Mouse (Mus musculus) liver, postnatal 0 days (tissue): Measurements from ENCODE around the gene Fbxo39. TPM values are rescaled to one million over a fixed set of nuclear protein-coding genes. Genes with fewer than 3 reads are reported as not detected.

Experiments used
- ATAC-seq: fragments of 200-750 bp; cut with Nextera tagmentation; 2 replicates; pipeline ENCODE4 v1.8.0; 2017; ENCODE audit warnings: mild to moderate bottlenecking, moderate library complexity
- DNase-seq: peaks from one replicate; pipeline ENCODE4 v3.0.0-alpha.2; 2016
- H3K27ac ChIP-seq: fragments of 300-500 bp; sonication (generic); 2 replicates; pipeline ENCODE4 v1.5.1; 2014; ENCODE audit warnings: antibody characterized with exemption, moderate library complexity, mild to moderate bottlenecking, low read depth
- H3K27me3 ChIP-seq: fragments of 300-500 bp; sonication (generic); 2 replicates; pipeline ENCODE4 v1.6.1; 2014; ENCODE audit warnings: low read length, control low read depth, mixed read lengths; ENCODE audit not compliant: insufficient read depth
- H3K36me3 ChIP-seq: fragments of 300-500 bp; sonication (generic); replicated peaks from 2 replicates; pipeline ENCODE4 v1.6.1; 2014; ENCODE audit warnings: mild to moderate bottlenecking, control low read depth, low read length, moderate library complexity, mixed read lengths; ENCODE audit not compliant: insufficient read depth
- H3K4me1 ChIP-seq: fragments of 300-500 bp; sonication (generic); 2 replicates; pipeline ENCODE4 v1.6.1; 2014; ENCODE audit warnings: antibody characterized with exemption, mild to moderate bottlenecking, control low read depth; ENCODE audit not compliant: insufficient read depth
- H3K4me2 ChIP-seq: fragments of 300-500 bp; sonication (generic); 2 replicates; pipeline ENCODE4 v1.6.1; 2014; ENCODE audit warnings: low read depth, mild to moderate bottlenecking, low read length, moderate library complexity, mixed read lengths
- H3K4me3 ChIP-seq: fragments of 300-500 bp; sonication (generic); 2 replicates; pipeline ENCODE4 v1.5.1; 2014; ENCODE audit warnings: low read depth, low read length
- H3K9ac ChIP-seq: fragments of 300-500 bp; sonication (generic); replicated peaks from 2 replicates; pipeline ENCODE4 v1.6.1; 2014; ENCODE audit warnings: mild to moderate bottlenecking, moderate library complexity
- H3K9me3 ChIP-seq: fragments of 300-500 bp; sonication (generic); 2 replicates; pipeline ENCODE4 v1.6.1; 2016; ENCODE audit warnings: mild to moderate bottlenecking, control low read depth, low read length, mixed read lengths
- CTCF ChIP-seq: sonication (generic); IDR thresholded peaks from 2 replicates; pipeline ENCODE4 v1.5.1; 2016; ENCODE audit warnings: antibody characterized with exemption, low read depth
- EP300 ChIP-seq: IDR thresholded peaks from 2 replicates; pipeline ENCODE4 v1.6.1; 2016; ENCODE audit warnings: antibody characterized with exemption, low read depth, mild to moderate bottlenecking
- WGBS: fragments of 180-500 bp; shearing (Covaris S2); extraction: QIAGEN DNeasy Blood & Tissue Kit; methylation state at CpG from one replicate; pipeline ENCODE4 v1.1.7; 2014; ENCODE audit not compliant: insufficient replicate concordance; 5-methylcytosine and 5-hydroxymethylcytosine counted together
- polyA plus RNA-seq: library from polyadenylated mRNA; unstranded; fragments of >200 nt; fragmentation: Nextera tagmentation; extraction: Ambion mirVana; gene quantifications from 2 replicates; pipeline ENCODE4 v1.2.1, GENCODE M21; 2015

The Fbxo39 gene
- polyA plus RNA-seq, 1 experiment from 2014 or later, result not detected

DNA sequence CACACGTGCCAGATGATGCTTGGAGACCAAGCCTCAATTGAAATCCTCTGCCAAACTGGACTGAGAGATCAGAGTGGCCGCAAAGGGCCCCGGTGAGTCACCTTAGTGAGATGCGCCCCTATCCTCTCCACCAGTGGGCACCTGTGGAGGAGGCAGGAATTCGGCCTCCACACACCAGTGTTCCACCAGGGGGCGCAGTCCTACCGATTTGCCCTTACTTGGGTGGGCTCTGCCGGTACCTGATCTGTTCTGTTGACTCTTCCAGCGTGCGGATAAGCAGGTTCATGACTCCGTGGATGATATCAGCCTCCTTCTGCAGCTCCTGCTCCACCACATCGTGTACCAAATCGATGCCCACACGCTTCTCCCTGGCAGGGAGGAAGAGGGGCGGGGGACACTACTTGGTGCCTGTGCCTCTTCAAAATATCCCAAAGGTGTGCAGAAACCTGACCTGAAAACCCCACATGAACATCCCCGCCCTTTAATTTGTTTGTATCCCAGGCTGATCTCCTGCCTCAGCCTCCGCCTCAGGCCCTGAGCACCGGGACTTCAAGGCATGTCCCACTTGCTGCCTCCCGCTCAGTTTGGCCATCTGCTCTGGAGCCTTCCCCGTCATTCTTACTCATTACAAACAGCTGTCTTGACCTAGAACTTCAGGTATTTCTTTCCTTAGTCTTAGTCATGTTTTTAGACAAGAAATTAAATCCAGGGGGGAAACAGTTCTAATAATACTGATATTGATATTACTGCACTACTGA is 40.9 kb downstream of the Fbxo39 start:
- Histone ChIP-seq H3K9me3 (no peaks in the 10 kb centered on the region), H3K27ac (no peak overlapping the region), H3K4me1 (peaks cover 3% of the 10 kb centered on the region; the same call in 1 of the 2 replicates), H3K9ac (no peak overlapping the region), H3K4me2 (peak overlapping the region; percentile 23; the same call in 1 of the 2 replicates), H3K27me3 (0 out of 2 replicates have a peak, but pooled peaks cover 2% of the 10 kb centered on the region), H3K4me3 (no peak overlapping the region), H3K36me3 (no peaks in the 10 kb centered on the region)
- 24% methylated on average over 20 of the region's 20 CpGs for WGBS
- ATAC-seq (no peak), DNase-seq (peak; percentile 81)
- TF ChIP-seq CTCF, result peak; percentile 92
- TF ChIP-seq EP300, result no peak

DNA sequence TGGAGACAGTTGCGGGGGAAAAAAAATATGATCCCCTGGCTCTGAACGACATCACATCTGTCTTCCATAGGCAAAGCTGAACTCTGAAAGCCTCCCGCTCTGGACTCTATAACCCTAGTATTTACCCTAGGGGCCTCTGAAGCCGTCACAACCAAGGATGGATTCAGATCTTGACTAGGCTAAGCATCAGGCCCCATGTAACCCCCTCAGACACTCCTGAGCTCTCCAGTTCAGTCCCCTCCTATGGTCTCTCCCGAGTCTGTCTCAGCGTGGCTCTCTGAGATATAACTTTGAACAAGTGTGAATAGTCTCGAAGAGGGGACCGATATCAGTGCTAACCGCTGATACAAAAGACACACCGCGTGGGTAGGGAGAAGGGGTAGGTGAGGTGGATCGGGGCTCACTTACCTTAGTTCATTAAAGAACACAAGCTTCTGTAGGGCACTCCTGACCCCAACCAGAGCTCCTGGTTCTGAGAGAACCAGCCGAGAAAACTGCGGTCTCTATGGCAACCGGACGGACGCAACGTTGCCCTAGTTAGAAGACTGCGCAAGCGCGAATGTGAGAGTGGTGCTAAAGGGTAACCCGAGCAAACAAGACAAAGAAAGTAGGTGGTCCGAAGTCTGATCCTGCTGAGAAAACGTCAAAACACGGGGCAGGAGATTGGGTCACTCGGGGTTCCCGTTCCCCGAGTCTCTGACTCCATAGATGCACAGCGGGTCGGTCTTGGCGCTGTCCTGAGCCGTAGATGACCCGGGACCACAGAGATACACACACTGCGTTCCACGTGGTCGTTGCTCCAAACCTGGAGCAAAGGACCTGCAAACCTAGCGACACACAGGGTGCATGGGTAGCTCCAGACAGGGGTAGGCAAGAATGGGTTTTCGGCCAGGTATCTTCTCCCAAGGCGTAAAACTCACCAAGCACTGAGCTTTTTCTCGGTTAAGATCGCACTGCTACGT is 47.4 kb downstream of the Fbxo39 start:
- Histone ChIP-seq H3K4me1 (peaks cover 8% of the 10 kb centered on the region), H3K9ac (peak overlapping the region; percentile 30; the same call in 1 of the 2 replicates), H3K27me3 (0 out of 2 replicates have a peak, but pooled peaks cover 7% of the 10 kb centered on the region), H3K36me3 (no peaks in the 10 kb centered on the region), H3K27ac (no peak overlapping the region), H3K9me3 (no peaks in the 10 kb centered on the region), H3K4me3 (peak overlapping the region; percentile 32), H3K4me2 (peak overlapping the region; percentile 79)
- TF ChIP-seq EP300 (no peak), CTCF (no peak)
- 11% methylated on average over 42 of the region's 42 CpGs for WGBS
- DNase-seq, result peak; percentile 66
- ATAC-seq, result peak; percentile 64; the same call in 1 of the 2 replicates

DNA sequence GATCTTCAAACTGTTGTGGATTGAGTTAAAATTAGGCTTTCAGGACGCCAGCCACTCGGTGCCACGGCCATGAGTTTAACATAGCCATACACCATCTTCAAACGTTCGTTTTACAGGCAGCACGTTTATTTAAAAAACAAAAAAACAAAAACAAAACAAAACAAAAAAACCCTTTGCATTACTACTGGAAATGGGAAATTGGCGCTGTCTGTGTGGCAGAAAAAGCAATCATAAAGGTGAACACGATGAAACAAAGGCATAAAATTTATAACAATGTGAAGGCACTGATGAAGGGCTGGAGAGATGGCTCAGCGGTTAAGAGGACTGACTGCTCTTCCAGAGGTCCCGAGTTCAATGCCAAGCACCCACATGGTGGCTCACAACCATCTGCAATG is 48.1 kb downstream of the Fbxo39 start, which contains the start of gene Tekt1:
TSS of gene Tekt1 (minus strand) at position 96 of the 395 bp plus-strand sequence.
- DNase-seq (no peak), ATAC-seq (no peak)
- TF ChIP-seq CTCF (no peak), EP300 (no peak)
- Histone ChIP-seq H3K36me3 (no peaks in the 10 kb centered on the region), H3K27ac (no peak within 1 kb of the TSS), H3K4me1 (peaks cover 8% of the 10 kb centered on the region), H3K27me3 (0 out of 2 replicates have a peak, but pooled peaks cover 6% of the 10 kb centered on the region), H3K4me2 (peak within 1 kb of the TSS; percentile 79), H3K9ac (peak within 1 kb of the TSS; percentile 30; the same call in 1 of the 2 replicates), H3K4me3 (peak within 1 kb of the TSS; percentile 32), H3K9me3 (no peaks in the 10 kb centered on the region)
- 29% methylated on average over 10 of the region's 10 CpGs for WGBS

DNA sequence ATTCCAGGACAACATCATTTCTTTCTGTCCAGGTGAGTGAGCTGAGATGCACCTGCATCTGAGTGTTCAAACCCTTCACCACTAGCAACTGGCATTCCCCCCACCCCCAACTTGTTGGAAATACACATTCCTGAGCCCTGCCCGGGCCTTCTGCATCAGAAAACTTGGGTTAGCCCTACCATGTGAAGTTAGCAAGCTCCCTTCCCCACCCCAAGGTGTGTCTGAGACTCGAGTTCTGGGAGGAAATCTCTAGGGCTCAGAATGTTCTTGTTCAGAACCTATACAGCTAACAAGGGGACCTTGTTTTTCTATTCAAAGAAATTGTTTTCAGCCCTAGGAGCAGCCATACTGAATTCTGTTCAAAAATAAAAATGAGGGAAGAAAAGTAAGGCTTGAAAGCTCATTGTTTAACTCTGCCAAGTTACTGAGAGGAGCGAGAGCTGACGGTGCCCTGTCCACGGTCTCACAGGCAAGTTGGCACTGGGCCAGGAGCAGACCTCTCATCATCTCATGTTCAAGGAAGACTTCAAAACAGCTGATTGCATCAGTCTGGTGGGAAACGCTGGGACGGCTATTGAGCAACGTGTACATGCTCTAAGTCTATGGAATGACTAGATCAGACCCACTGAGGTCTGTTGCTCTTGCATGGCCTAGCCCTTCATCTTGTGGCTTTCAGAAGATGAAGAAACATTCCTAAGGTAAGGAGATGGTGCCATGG is 49.4 kb downstream of the Fbxo39 start:
- no peak overlapping the region for H3K9ac ChIP-seq
- DNase-seq (peak; percentile 36), ATAC-seq (no peak)
- no peak overlapping the region for H3K27ac ChIP-seq
- peaks cover 8% of the 10 kb centered on the region for H3K4me1 ChIP-seq
- H3K4me2 ChIP-seq, result no peak overlapping the region
- TF ChIP-seq CTCF (no peak), EP300 (no peak)
- WGBS, result 58% methylated on average over 8 of the region's 8 CpGs
- no peaks in the 10 kb centered on the region for H3K9me3 ChIP-seq
- H3K27me3 ChIP-seq, result 0 out of 2 replicates have a peak, but pooled peaks cover 6% of the 10 kb centered on the region
- no peaks in the 10 kb centered on the region for H3K36me3 ChIP-seq
- no peak overlapping the region for H3K4me3 ChIP-seq

DNA sequence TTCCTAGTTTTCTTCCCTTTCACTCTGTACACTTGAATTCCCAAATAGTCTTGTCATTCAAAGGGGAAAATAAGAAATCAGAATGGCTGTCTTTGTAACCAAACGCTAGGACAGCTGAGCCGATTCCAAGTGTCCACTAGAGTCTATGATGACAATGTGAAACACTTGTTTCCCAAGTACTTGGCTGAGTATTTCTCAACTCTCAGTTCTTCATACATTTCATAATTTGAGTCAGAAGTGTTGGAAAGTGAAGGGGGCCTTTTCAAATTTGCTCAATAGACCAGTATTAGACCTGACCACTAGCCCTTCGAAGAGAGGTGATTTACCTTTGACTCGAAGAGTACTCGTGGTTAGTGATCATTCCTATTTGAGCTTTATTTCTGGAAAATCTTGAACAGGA is 50.3 kb downstream of the Fbxo39 start:
- WGBS, result 79% methylated on average over 5 of the region's 5 CpGs
- ATAC-seq (no peak), DNase-seq (no peak)
- Histone ChIP-seq H3K4me2 (no peak overlapping the region), H3K9ac (no peak overlapping the region), H3K4me3 (no peak overlapping the region), H3K27me3 (0 out of 2 replicates have a peak, but pooled peaks cover 6% of the 10 kb centered on the region), H3K27ac (no peak overlapping the region), H3K9me3 (no peaks in the 10 kb centered on the region), H3K36me3 (no peaks in the 10 kb centered on the region), H3K4me1 (peaks cover 8% of the 10 kb centered on the region)
- no peak for TF ChIP-seq CTCF
- TF ChIP-seq EP300, result no peak
